Mouse (Mus musculus) liver, embryonic 14.5 days (tissue): ENCODE results near the gene Stxbp3.

Experiments
- CTCF ChIP-seq: IDR thresholded peaks from 2 replicates; pipeline ENCODE4 v1.5.1; 2016; ENCODE audit warnings: antibody characterized with exemption, low read depth, control low read depth
- EP300 ChIP-seq: IDR thresholded peaks from 2 replicates; pipeline ENCODE4 v1.6.1; 2016; ENCODE audit warnings: antibody characterized with exemption, low read depth

DNA sequence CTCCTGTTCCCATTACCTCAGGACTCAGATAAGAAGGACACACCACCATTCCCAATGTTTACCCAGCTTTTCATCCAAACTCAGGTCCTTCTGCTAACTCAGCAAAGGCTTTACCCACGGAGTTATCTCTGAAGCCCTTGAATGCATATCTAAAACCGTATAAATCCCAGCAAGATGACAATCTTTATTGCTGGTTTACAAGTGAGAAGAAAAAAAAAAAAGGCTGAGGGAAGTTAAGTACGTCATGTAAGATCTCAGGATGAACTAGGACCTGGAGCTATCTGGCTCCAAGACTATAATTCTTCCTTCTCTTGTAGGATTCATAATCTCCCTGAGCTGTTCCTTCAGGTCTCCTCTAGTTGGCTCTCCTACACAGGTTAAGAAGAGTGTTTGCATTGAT, 11.2 kb upstream of the Stxbp3 start:
- TF ChIP-seq EP300 (no peak), CTCF (no peak)
